In genomic region chr2:127990856-127991479, GRCm38 (mm10) we compare ENCODE assay signal across 9 mouse cellular contexts.
DNase-seq lines count a peak whose midpoint lies in the region; ATAC-seq and TF ChIP-seq lines count a peak whose summit lies in the region.
"Had no signal": no experiment of that assay in that cellular context is flagged by ENCODE, and none has a peak within 500 bp of the region (broad histone marks: within the 10 kb centered on the region; RNA-seq: fewer than 3 reads in every experiment).

No protein-coding gene starts in this region.

- H3K4me1 ChIP-seq in midbrain, postnatal 0 days (ENCODE audit: insufficient read depth, low read length), result no peaks in the 10 kb centered on the region
- peaks cover 6% of the 10 kb centered on the region for H3K4me1 ChIP-seq in midbrain, embryonic 13.5 days (replicated peaks)

- H3K9me3 ChIP-seq in midbrain, postnatal 0 days (ENCODE audit: low read length), result no peaks in the 10 kb centered on the region
- H3K9me3 ChIP-seq in midbrain, embryonic 13.5 days, result no peaks in the 10 kb centered on the region

- intact Hi-C loops in heart, postnatal 36 days (cut with DNase I), result no loop called here

- H3K27me3 ChIP-seq in midbrain, postnatal 0 days (ENCODE audit: insufficient read depth, low read length), result no peaks in the 10 kb centered on the region
- H3K27me3 ChIP-seq in midbrain, embryonic 13.5 days, result no peaks in the 10 kb centered on the region

- WGBS in midbrain, postnatal 0 days, result 42% methylated on average over 6 of the region's 6 CpGs
- WGBS in midbrain, embryonic 13.5 days, result 48% methylated on average over 6 of the region's 6 CpGs

- no peaks in the 10 kb centered on the region for H3K36me3 ChIP-seq in midbrain, postnatal 0 days (ENCODE audit: insufficient read depth, low read length)
- no peaks in the 10 kb centered on the region for H3K36me3 ChIP-seq in midbrain, embryonic 13.5 days

- H3K27ac ChIP-seq in midbrain, postnatal 0 days (ENCODE audit: low read depth, low read length), result no peak overlapping the region
- H3K27ac ChIP-seq in midbrain, embryonic 13.5 days, result no peak overlapping the region

- DNase-seq in adrenal gland, adult (ENCODE audit: inconsistent age in 2 of 2, low spot score in 1 of 2), result peak; percentile 74 to 90
- no peak for DNase-seq in adrenal gland, postnatal 4 days (ENCODE audit: low spot score in 2 of 2)
- peak; percentile 22 for DNase-seq in midbrain, postnatal 0 days (ENCODE audit: low spot score)
- DNase-seq in heart, postnatal 36 days, result peak; percentile 18 to 29
- peak; percentile 69 for DNase-seq in lung, postnatal 14 days
- no peak for DNase-seq in cerebellum, adult 8-10 months

- TF ChIP-seq CTCF in midbrain, postnatal 0 days (IDR thresholded peaks at IDR 0.05), result no peak

- H3K4me3 ChIP-seq in midbrain, postnatal 0 days (ENCODE audit: low read depth, low read length), result no peak overlapping the region
- H3K4me3 ChIP-seq in midbrain, embryonic 13.5 days (replicated peaks), result no peak overlapping the region
- H3K4me3 ChIP-seq: myocyte had no signal

- H3K9ac ChIP-seq in midbrain, postnatal 0 days (replicated peaks; ENCODE audit: low read length, poor library complexity, severe bottlenecking), result no peak overlapping the region
- H3K9ac ChIP-seq in midbrain, embryonic 13.5 days (replicated peaks), result no peak overlapping the region

- no peak for ATAC-seq in midbrain, postnatal 0 days (ENCODE audit: low FRiP score)
- no peak for ATAC-seq in midbrain, embryonic 13.5 days
- no peak for ATAC-seq in inflammation-experienced regulatory T-cells, adult 6 months

- H3K4me2 ChIP-seq in midbrain, postnatal 0 days (ENCODE audit: low read depth, low read length, poor library complexity, severe bottlenecking), result no peak overlapping the region
- H3K4me2 ChIP-seq in midbrain, embryonic 13.5 days (replicated peaks), result no peak overlapping the region

Comparison
In these comparisons a context has a peak if more than half of its experiments do, and no peak if none do; other contexts are left out.
1. DNase-seq: peak in adrenal gland, adult (2 of 2), midbrain, postnatal 0 days (single experiment), heart, postnatal 36 days (2 of 2) and lung, postnatal 14 days (single experiment); none in adrenal gland, postnatal 4 days (0 of 2) and cerebellum, adult 8-10 months (single experiment).